Mouse (Mus musculus) heart, embryonic 10.5 days (tissue): Measurements from ENCODE around the gene Jmjd1c. TPM values are rescaled to one million over a fixed set of nuclear protein-coding genes. Genes with fewer than 3 reads are reported as not detected.

ENCODE experiments used
- DNase-seq: peaks from one replicate; pipeline ENCODE4 v3.0.0-alpha.2; 2017; ENCODE audit warnings: low spot score
- H3K27ac ChIP-seq: fragments of 300-500 bp; sonication (generic); 2 replicates; pipeline ENCODE4 v1.5.1; 2016; ENCODE audit warnings: mild to moderate bottlenecking
- H3K27me3 ChIP-seq: fragments of 300-500 bp; sonication (generic); 2 replicates; pipeline ENCODE4 v1.6.1; 2016; ENCODE audit warnings: mild to moderate bottlenecking; ENCODE audit not compliant: poor library complexity, insufficient read depth, severe bottlenecking
- H3K36me3 ChIP-seq: fragments of 300-500 bp; sonication (generic); 2 replicates; pipeline ENCODE4 v1.6.1; 2016; ENCODE audit warnings: mild to moderate bottlenecking, moderate library complexity
- H3K4me1 ChIP-seq: fragments of 300-500 bp; sonication (generic); 2 replicates; pipeline ENCODE4 v1.6.1; 2016; ENCODE audit warnings: mild to moderate bottlenecking
- H3K4me3 ChIP-seq: fragments of 300-500 bp; sonication (generic); 2 replicates; pipeline ENCODE4 v1.5.1; 2016; ENCODE audit warnings: mild to moderate bottlenecking, moderate library complexity
- H3K9me3 ChIP-seq: fragments of 300-500 bp; sonication (generic); 2 replicates; pipeline ENCODE4 v1.6.1; 2016; ENCODE audit warnings: mild to moderate bottlenecking, moderate library complexity
- WGBS: fragments of 180-500 bp; shearing (Covaris S2); methylation state at CpG from one replicate; pipeline ENCODE4 v1.1.7; 2016; 5-methylcytosine and 5-hydroxymethylcytosine counted together
- polyA plus RNA-seq: library from polyadenylated mRNA; unstranded; fragments of >200 nt; fragmentation: Nextera tagmentation; extraction: Ambion mirVana; gene quantifications from 2 replicates; pipeline ENCODE4 v1.2.1, GENCODE M21; 2016

Gene Jmjd1c
- polyA plus RNA-seq, 1 experiment from 2014 or later: 30.4 TPM

DNA sequence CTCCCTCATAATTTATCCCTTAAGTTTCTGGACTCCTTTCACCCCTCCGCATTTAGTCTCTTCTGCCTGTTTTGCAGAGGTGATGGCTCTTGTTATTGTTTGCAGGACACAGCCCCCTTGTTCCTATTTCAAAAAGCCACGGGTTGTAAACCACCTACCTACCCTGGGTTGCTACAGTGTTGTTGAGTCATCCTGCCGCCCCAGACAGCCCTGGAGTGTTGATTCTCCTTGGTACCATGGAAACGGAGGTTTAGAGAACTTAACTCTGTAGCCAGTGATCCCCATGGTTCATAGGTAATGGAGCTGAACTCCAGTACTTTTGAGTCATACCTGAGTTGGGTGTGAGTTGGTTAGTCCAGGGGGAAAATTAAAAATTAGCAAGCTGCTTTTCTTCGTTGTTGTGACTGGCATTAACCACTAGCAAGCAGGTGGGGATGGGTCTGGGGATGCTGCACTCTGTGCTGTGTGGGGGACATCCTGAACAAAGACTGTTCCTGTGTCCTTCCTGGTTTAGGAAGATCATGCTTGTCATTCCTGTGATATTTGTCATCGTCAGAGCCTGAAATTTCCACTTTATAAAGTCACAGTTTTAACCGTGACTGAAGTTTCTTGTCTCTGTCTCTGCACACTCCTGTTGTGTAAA lies 2.6 kb downstream of the Jmjd1c start:
- Histone ChIP-seq H3K9me3 (no peaks in the 10 kb centered on the region), H3K4me1 (peaks cover 61% of the 10 kb centered on the region), H3K36me3 (no peaks in the 10 kb centered on the region), H3K27me3 (no peaks in the 10 kb centered on the region), H3K4me3 (peak overlapping the region; percentile 94), H3K27ac (peak overlapping the region; percentile 59; the same call in 1 of the 2 replicates)
- no peak for DNase-seq
- 17% methylated on average over 7 of the region's 7 CpGs for WGBS

DNA sequence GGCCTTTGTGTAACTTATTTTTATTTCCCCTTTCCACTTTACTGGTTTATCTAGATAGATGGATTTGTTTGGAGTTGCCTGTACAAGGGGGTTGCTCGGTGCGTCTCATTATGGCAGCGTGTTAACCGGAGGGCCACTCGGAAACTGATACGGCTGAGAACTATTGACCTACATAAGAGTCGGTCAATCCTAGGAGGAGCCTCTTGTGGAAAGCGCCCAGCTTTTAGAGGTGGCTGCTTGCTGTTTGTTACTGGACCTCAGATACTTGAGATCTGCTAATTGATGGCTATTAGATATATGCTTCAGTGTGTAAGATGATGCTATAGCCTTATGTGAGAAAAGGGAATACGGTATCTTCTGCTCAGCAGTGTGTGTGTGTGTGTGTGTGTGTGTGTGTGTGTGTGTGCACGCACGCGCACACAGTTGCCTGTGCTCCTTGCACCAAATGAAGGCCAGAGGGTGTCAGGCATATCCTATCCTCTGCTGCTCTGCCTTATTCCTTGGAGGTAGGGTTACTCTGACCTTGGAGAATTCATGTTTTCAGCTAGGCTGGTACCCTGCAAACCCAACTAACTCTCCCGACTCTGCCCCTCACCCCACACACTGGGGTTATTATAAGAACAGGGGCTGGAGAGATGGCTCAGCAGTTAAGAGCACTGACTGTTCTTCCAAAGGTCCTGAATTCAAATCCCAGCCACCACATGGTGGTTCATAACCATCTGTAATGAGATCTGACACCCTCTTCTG lies 3.4 kb downstream of the Jmjd1c start:
- no peaks in the 10 kb centered on the region for H3K36me3 ChIP-seq
- H3K27me3 ChIP-seq: no peaks in the 10 kb centered on the region
- H3K4me3 ChIP-seq: peak overlapping the region; percentile 94
- no peaks in the 10 kb centered on the region for H3K9me3 ChIP-seq
- 37% methylated on average over 13 of the region's 13 CpGs for WGBS
- H3K27ac ChIP-seq: 0 out of 2 replicates have a peak overlapping the region, but pooled peaks have one; percentile 30
- peaks cover 70% of the 10 kb centered on the region for H3K4me1 ChIP-seq
- no peak for DNase-seq

DNA sequence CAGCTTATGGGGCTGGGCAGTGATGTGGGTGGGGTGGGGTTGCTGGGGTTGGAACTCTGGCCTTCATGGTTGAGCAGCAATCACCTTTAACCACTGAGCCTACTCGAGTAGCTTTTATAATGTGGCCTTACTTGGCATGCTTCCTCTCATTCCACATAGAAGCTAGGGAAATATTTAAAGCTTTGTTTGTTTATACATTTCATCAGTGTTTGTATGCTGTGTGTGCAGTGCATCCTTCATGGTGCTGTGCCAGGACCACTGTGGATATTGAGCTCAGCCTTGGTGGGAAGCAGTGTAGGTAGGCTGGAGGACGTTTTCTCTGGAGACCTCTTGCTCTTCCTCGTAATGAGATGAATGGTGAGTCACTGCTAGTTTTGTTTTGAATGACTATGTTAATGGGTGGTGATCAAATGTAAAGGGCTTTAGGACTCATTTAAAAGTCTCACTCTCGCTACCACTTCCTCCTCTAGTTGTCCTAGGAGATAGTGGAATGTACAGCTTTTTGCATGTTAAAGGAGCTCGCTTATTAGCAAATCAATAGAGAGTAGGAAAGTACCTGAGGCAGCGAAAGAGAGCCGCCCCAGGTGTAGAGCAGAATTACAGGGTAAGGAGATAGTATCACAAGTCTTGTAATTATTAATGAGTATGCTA lies 4.2 kb downstream of the Jmjd1c start:
- Histone ChIP-seq H3K36me3 (no peaks in the 10 kb centered on the region), H3K9me3 (no peaks in the 10 kb centered on the region), H3K27me3 (no peaks in the 10 kb centered on the region), H3K4me1 (peaks cover 77% of the 10 kb centered on the region), H3K4me3 (no peak overlapping the region), H3K27ac (no peak overlapping the region)
- 47% methylated on average over 7 of the region's 7 CpGs for WGBS
- DNase-seq: no peak

DNA sequence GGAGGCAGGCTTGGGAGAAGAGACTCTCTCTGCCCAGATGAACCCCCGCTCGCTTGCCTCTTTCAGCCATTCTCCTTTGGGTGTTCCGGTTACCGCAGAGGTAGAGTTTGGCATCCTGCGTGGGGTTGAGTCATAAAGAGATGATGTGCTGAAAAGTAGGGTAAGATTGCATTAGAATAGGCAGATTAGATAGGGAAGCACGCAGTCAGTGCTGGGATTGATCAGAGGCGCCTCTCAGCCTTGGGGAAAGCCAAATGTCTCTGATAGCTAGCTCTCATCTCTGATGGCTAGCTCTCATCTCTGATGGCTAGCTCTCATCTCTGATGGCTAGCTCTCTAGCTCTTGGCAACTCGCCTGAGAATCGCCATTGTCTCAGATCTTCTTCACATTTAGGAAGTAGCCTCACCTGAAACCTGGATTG lies 4.9 kb downstream of the Jmjd1c start:
- no peak for DNase-seq

DNA sequence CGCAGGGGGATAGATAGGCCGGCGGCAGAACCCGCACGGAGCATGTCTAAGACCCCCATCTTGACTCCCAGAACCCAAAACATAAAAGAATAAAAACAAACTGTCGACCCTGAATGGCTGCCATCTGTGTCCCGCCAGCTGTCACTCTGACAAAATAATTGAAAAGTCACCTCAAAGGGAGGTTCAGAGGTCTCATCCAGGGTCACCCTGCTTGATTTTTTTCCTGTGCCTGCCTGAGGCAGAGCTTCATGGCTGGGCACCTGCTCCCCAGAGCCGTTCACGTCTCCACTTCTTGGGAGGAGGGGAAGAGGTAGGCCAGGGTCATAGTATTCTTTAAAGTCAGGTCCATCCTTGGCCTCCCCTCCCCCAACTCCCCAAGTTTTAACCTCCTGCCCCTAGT lies 8.6 kb downstream of the Jmjd1c start:
- WGBS: 10% methylated on average over 9 of the region's 9 CpGs
- DNase-seq: no peak
- Histone ChIP-seq H3K4me1 (peaks cover 95% of the 10 kb centered on the region), H3K36me3 (no peaks in the 10 kb centered on the region), H3K27ac (peak overlapping the region; percentile 59), H3K9me3 (no peaks in the 10 kb centered on the region), H3K4me3 (peak overlapping the region; percentile 33), H3K27me3 (no peaks in the 10 kb centered on the region)

More for the DNA sequence above, 4.9 kb downstream of the Jmjd1c start:
- Histone ChIP-seq H3K36me3 (no peaks in the 10 kb centered on the region), H3K27me3 (no peaks in the 10 kb centered on the region), H3K4me3 (no peak overlapping the region), H3K27ac (no peak overlapping the region), H3K9me3 (no peaks in the 10 kb centered on the region), H3K4me1 (peaks cover 82% of the 10 kb centered on the region)
- 31% methylated on average over 9 of the region's 9 CpGs for WGBS

DNA sequence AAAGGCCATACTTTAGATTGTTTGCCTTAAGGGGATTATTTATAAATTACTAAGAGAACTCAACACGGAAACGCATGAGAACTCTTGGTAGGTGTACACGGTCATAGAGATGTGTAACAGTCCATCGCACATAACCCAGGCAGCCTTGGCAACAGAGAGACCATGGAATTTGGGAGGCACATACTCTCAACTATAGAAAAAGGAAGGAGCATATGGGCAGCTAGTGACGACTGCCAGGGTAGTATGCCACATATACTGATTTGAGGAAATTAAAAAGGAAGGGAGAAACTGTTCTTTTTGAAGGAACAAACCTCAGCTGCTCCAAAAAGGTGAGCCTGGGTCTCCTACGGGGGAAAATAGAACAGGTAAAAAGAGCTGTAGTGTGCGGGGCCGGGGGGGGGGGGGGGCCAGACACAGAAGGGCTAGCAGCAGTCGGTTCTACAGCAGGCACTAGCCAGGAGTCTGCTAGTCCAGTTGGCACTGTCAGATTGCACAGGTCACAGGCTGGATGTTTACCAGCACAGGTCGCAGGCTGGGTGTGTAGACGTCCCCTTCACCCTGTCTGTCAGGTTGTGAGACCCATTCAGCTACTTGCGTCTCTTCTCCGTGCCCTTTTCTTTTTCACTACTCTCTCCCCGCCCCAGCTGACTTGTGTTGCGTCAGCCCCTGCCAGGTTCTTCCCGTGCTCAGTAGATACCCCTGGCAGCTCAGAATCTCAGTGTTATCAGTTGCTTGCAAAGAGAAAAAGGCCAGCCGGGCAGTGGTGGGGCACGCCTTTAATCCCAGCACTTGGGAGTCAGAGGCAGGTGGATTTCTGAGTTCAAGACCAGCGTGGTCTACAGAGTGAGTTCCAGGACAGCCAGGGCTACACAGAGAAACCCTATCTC lies 9.6 kb downstream of the Jmjd1c start:
- Histone ChIP-seq H3K27me3 (no peaks in the 10 kb centered on the region), H3K4me3 (no peak overlapping the region), H3K27ac (peak overlapping the region; percentile 47), H3K9me3 (no peaks in the 10 kb centered on the region), H3K36me3 (no peaks in the 10 kb centered on the region), H3K4me1 (peaks cover 92% of the 10 kb centered on the region)
- 46% methylated on average over 19 of the region's 19 CpGs for WGBS
- no peak for DNase-seq

DNA sequence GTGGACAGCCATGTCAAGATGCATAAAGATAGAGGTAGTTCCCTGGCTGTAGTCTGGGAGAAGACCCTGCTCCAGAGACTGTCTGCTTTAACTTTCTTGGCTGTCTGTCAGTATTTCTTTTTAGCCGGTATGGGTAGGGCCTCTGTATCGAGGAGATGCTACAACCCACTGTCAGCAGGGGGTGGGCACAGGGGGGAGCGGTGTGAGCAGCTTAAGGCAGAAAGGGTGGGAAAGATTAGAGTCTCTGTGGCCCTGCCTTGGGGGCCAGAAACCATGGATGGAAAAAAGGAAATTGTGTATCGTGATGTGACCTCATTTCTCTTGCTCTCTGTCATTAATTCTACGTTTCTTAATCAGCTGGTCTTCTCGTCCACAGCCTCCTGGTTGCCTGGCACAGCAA lies 10.5 kb downstream of the Jmjd1c start:
- H3K4me1 ChIP-seq: peaks cover 89% of the 10 kb centered on the region
- no peak overlapping the region for H3K4me3 ChIP-seq
- no peaks in the 10 kb centered on the region for H3K9me3 ChIP-seq
- H3K36me3 ChIP-seq: no peaks in the 10 kb centered on the region
- peak overlapping the region; percentile 4; the same call in 1 of the 2 replicates for H3K27ac ChIP-seq
- no peak for DNase-seq
- H3K27me3 ChIP-seq: no peaks in the 10 kb centered on the region
- 46% methylated on average over 6 of the region's 6 CpGs for WGBS

DNA sequence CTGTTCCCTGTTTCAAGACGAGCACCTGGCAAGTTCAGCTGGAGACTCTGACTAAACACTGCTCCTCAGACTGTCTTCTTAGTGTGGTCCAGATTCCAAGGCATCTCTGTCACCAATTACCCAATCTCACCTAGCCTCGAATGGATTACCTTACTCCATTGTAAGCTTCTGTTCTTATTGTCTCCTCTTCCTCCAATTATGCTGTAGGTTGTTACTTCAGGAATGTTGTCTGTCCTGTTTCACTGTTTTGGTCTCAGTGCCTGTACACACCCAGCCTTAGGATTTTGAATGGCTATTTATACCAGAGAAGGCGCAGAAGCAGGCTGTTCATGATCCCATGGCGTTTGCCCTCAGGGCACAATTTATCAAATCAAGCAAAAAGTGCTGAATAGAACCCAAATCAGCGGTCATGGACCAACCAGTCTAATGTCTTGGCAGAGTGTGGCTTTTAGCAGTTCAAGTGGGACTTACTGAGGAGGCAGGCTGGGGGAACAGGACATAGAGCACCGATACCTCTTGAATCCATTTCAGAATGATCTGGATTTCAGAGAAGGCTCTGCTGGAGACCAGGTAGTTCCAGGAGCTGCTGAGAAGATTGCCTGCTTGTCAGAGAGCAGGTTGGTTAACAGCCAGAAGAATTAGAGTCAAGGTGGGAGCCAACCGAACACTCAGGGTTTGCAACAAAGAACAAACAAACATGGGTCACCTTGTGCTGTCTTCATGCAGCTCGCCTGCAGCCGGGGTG lies 11.3 kb downstream of the Jmjd1c start:
- H3K27ac ChIP-seq: 0 out of 2 replicates have a peak overlapping the region, but pooled peaks have one; percentile 22
- H3K9me3 ChIP-seq: no peaks in the 10 kb centered on the region
- no peak overlapping the region for H3K4me3 ChIP-seq
- peaks cover 90% of the 10 kb centered on the region for H3K4me1 ChIP-seq
- no peaks in the 10 kb centered on the region for H3K36me3 ChIP-seq
- WGBS: 75% methylated on average over 9 of the region's 9 CpGs
- DNase-seq: no peak
- H3K27me3 ChIP-seq: no peaks in the 10 kb centered on the region

DNA sequence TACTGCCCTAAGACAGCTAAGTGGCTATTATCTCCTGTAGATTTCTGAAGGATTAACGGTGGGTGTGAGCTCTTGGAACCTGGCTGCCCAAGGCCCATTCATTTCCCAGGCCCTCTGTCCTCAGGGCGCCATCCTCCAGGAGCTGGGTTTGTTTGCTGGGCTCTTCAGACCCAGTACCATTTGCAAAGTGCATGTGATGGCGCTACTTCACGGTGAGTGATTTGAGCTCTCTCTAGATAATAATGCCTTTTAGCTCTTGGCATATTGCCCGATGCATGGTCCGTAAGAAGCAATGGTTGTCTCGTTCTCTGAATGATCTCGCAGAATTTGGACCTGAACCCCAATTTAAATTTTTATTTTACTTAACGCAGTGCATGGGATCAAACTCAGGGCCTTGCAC lies 12.2 kb downstream of the Jmjd1c start:
- peak; percentile 17 for DNase-seq
- no peak overlapping the region for H3K27ac ChIP-seq
- H3K4me3 ChIP-seq: no peak overlapping the region
- no peaks in the 10 kb centered on the region for H3K27me3 ChIP-seq
- no peaks in the 10 kb centered on the region for H3K9me3 ChIP-seq
- H3K36me3 ChIP-seq: no peaks in the 10 kb centered on the region
- peaks cover 83% of the 10 kb centered on the region for H3K4me1 ChIP-seq
- WGBS: 71% methylated on average over 9 of the region's 9 CpGs

DNA sequence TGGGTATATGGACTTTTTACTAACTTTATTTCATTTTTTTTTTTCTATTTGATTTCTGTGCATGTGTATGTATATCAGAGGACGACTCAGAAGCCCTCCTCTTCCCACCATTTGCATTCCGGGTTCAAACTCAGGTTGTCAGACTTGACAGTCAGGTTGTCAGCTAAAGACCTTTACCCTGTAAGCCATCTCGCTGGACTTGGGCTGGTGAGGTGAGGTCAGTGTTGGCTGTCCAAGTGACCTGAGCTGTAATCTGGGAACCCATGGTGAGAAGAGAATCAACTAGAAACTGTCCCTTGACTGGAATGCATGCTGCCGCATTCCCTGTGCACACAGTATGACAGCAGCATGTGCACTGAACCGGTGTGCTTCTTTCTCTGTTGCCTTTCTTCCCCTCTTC lies 13.7 kb downstream of the Jmjd1c start:
- peak; percentile 73 for DNase-seq
- H3K36me3 ChIP-seq: peaks cover 3% of the 10 kb centered on the region; the same call in 1 of the 2 replicates
- no peaks in the 10 kb centered on the region for H3K27me3 ChIP-seq
- no peaks in the 10 kb centered on the region for H3K9me3 ChIP-seq
- H3K4me1 ChIP-seq: peaks cover 69% of the 10 kb centered on the region
- WGBS: 80% methylated on average over 5 of the region's 5 CpGs
- H3K27ac ChIP-seq: no peak overlapping the region
- no peak overlapping the region for H3K4me3 ChIP-seq

DNA sequence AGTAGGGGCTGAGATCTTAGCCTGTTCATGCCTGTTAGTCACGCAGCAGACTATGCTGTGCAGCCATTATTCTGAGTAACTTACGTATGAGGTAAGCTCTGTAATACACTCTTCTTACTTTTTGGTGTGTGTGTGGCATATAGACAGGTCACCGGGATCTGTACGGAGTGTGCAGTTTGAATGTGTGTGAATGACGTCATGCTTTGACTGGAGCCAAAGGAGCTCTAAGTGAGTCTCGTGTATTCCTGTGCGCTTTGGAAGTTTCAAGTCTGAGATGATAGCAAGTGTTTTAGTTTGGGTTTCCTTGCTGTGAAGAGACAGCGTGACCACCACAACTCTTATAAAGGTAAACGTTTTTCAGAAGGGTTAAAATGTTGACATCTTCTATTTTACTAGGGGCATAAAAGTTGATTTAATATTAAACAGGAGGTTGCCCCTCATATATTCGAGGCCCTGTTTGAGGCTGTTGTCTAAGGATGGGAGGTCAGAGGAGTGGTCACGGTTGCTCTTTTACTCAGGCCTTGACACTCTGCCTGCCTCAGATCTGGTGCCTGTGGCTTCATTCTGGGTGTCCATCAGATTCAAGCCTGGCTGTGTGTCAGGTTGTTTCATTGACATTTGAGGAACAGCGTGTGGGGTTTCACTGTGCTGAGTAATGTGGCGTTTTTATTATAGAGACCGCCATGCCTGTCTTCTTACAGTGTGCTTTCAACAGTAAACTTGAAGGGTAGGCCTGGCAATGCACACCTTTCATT lies 15.3 kb downstream of the Jmjd1c start:
- H3K4me1 ChIP-seq: peaks cover 69% of the 10 kb centered on the region

More for the DNA sequence above, 15.3 kb downstream of the Jmjd1c start:
- WGBS: 84% methylated on average over 14 of the region's 14 CpGs
- no peak overlapping the region for H3K4me3 ChIP-seq
- H3K9me3 ChIP-seq: no peaks in the 10 kb centered on the region
- H3K36me3 ChIP-seq: peaks cover 3% of the 10 kb centered on the region; the same call in 1 of the 2 replicates
- DNase-seq: no peak
- H3K27me3 ChIP-seq: no peaks in the 10 kb centered on the region
- H3K27ac ChIP-seq: no peak overlapping the region
